Mouse (Mus musculus) heart, postnatal 0 days (tissue): ENCODE data around the gene Col11a1.

Source experiments
- CTCF ChIP-seq: IDR thresholded peaks from 2 replicates; pipeline ENCODE4 v1.5.1; 2016; ENCODE audit warnings: antibody characterized with exemption, control low read depth, low read depth
- EP300 ChIP-seq: IDR thresholded peaks from 2 replicates; pipeline ENCODE4 v1.6.1; 2016; ENCODE audit warnings: antibody characterized with exemption, low read depth

- no peak for TF ChIP-seq CTCF
- TF ChIP-seq EP300, result no peak
Measured at GRCm38 (mm10) chr3:114197964-114198750, 167.8 kb downstream of the Col11a1 start.
